Mouse (Mus musculus): ENCODE results near the gene Npepl1.

Gene Npepl1

DNA sequence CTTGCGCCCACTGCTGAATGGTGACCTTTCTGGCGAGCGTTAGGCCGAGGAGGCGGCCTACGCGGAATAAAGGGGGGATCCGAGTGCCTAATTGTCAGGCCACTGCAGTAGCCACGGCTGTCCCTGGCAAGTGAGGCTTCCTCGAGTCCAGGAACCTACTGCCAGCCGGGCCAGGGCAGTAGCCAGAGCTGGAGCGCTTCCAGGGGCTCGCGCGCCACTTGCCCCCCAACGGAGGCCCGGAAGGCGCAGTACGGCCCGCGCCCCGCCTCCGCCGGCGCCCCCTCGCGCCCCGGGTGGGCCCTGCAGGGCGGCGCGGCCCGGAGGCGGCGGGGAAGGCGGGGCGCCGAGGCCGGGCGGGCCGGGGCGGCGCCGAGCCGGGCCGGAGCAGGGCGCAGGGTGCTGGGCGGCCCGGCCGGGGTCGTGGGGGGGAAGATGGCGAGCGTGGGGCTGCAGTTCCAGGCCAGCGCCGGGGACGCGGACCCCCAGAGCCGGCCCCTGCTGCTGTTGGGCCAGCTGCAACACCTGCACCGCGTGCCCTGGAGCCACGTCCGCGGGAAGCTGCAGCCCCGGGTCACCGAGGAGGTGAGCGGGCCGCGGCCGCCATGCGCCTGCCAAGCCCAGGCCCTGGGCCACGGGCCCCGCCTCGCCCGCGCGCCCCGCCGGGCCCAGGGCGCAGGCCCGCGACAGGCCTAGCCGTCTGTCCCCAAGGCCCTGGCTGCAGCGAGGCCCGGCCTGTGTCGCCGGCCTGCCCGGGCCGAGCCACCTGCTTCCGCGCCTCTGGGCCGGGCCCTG lies at the start of gene Npepl1:
TSS of gene Npepl1 (plus strand) at position 359 of the 792 bp plus-strand sequence.
- in situ Hi-C loops (cut with MboI; ENCODE audit: low pct_unique_long_range_greater_than_20kb in 1 of 2, low sequenced_read_pairs in 2 of 2, unreplicated experiment in 1 of 2): loop anchor here in 1 of 2 experiments (10.0 kb wide), 1 partner anchor 175 kb away; the partner anchor contains the start of gene Gnas

- in situ Hi-C loops (cut with MboI; ENCODE audit: low pct_unique_long_range_greater_than_20kb in 1 of 2, low sequenced_read_pairs in 2 of 2, unreplicated experiment in 1 of 2): no loop called here
Measured at GRCm38 (mm10) chr2:174061219-174061618, 48.9 kb upstream of the Npepl1 start.

- in situ Hi-C loops (cut with MboI; ENCODE audit: low pct_unique_long_range_greater_than_20kb in 1 of 2, low sequenced_read_pairs in 2 of 2, unreplicated experiment in 1 of 2): no loop called here
Measured at GRCm38 (mm10) chr2:174063074-174063473, 47.1 kb upstream of the Npepl1 start.

GRCm38 (mm10) chr2:174063527-174064211 lies 46.5 kb upstream of the Npepl1 start:
- in situ Hi-C loops (cut with MboI; ENCODE audit: low pct_unique_long_range_greater_than_20kb in 1 of 2, low sequenced_read_pairs in 2 of 2, unreplicated experiment in 1 of 2): no loop called here

DNA sequence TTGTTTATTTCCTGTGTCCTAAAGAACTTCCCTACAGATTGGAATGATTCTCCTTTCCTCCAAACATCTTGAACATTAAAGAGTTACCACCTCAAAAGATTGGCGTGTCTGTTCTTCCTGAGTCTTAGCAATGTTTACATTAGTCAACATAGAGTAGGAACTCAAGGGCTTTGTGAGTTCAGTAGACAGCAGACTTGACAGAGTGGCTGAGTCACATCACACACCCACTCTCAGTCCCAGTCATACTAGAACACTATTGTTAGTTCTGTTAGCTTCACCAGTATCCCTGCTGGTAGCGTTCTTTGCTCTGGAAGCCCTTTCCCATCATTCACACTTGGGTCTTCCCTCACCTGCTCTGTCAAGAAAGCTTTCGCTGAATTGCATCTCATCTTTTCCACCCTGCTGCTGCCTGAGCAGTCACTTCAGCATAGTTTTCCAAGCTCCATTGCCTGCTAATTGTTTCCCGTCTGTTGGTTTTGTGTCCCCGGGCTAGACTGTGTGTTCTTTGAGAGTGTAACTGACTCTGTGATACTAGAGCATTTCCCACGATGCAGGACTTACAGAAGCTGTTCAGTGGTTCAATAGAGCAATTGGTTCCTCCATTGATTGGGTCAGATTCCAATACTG lies 42.2 kb upstream of the Npepl1 start:
- in situ Hi-C loops (cut with MboI; ENCODE audit: low pct_unique_long_range_greater_than_20kb in 1 of 2, low sequenced_read_pairs in 2 of 2, unreplicated experiment in 1 of 2): no loop called here

GRCm38 (mm10) chr2:174069532-174070049 lies 40.6 kb upstream of the Npepl1 start:
- in situ Hi-C loops (cut with MboI; ENCODE audit: low pct_unique_long_range_greater_than_20kb in 1 of 2, low sequenced_read_pairs in 2 of 2, unreplicated experiment in 1 of 2): no loop called here

GRCm38 (mm10) chr2:174071406-174071805 lies 38.7 kb upstream of the Npepl1 start:
- in situ Hi-C loops (cut with MboI; ENCODE audit: low pct_unique_long_range_greater_than_20kb in 1 of 2, low sequenced_read_pairs in 2 of 2, unreplicated experiment in 1 of 2): no loop called here

DNA sequence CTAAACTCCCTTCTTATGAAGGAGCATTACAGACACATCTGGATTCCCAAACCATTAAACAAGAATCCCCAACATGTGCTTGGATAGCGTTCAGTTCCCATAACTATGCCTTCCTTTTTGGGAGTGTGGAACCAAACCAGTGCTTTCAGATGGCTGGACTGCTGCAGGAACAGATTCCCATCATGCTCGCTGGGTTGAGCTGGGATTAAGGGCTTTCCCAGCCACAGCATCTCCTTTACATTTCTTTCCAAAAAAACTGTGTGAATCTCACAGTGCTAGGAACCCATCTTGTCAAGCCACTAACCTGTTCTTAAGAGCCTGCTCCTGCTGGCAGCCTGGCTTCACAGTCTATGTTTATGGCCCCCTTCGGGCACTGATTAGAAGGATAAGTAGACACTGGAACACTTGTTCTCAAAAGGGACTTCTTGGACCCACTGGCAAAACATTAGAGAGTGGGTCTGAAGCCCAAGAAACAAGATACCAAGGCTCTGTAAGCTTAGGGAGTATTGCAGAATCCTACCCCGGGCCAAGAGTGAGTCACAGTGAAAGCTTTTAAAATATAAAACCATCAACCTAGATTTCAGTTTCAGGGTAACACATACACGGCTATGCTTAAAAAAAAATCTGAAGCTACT lies 36.9 kb upstream of the Npepl1 start:
- in situ Hi-C loops (cut with MboI; ENCODE audit: low pct_unique_long_range_greater_than_20kb in 1 of 2, low sequenced_read_pairs in 2 of 2, unreplicated experiment in 1 of 2): no loop called here

- in situ Hi-C loops (cut with MboI; ENCODE audit: low pct_unique_long_range_greater_than_20kb in 1 of 2, low sequenced_read_pairs in 2 of 2, unreplicated experiment in 1 of 2): no loop called here
Measured at GRCm38 (mm10) chr2:174074621-174075020, 35.5 kb upstream of the Npepl1 start.

GRCm38 (mm10) chr2:174075072-174075570 lies 35.0 kb upstream of the Npepl1 start:
- in situ Hi-C loops (cut with MboI; ENCODE audit: low pct_unique_long_range_greater_than_20kb in 1 of 2, low sequenced_read_pairs in 2 of 2, unreplicated experiment in 1 of 2): no loop called here

DNA sequence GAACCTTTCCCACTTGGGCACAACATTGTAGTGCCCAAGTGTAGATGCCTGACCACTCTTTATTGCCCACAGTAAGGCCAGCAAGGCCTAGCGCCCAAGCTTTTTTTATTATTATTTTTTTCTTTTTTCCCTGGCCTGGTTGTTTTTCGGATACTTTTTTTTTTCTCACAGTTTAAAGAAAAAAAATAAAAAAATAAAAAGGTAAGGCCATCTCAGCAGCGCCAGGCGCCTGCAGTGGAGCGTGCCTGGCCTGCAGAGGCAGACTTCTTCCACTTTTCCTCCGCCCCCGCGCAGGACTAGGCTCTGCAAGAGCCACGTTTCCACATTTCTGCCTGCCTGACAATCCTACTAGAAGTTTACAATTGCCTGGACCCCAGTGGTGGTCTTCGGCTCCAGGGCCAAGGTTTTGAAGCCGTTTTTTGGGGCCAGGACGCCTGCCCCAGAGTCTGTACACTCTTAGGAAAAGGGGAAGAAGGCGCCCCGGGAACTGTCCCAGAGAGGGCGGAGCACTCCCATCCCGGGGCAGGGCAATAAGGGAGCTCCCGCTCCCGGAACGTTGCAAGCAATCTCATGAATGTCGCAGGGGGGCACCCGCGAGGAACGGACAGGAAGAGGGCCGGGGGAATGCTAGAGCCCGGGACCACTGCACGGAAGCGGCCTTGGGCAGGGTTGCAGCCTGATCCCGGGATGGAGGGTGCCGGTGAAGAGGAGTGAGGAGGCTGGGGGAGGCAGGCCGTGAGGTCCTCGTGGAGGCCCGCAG lies 34.3 kb upstream of the Npepl1 start, which contains the start of gene Stx16:
TSS of gene Stx16 (plus strand) at position 636 of the 760 bp plus-strand sequence.
- in situ Hi-C loops (cut with MboI; ENCODE audit: low pct_unique_long_range_greater_than_20kb in 1 of 2, low sequenced_read_pairs in 2 of 2, unreplicated experiment in 1 of 2): no loop called here

GRCm38 (mm10) chr2:174076433-174076824 lies 33.7 kb upstream of the Npepl1 start:
- in situ Hi-C loops (cut with MboI; ENCODE audit: low pct_unique_long_range_greater_than_20kb in 1 of 2, low sequenced_read_pairs in 2 of 2, unreplicated experiment in 1 of 2): no loop called here

DNA sequence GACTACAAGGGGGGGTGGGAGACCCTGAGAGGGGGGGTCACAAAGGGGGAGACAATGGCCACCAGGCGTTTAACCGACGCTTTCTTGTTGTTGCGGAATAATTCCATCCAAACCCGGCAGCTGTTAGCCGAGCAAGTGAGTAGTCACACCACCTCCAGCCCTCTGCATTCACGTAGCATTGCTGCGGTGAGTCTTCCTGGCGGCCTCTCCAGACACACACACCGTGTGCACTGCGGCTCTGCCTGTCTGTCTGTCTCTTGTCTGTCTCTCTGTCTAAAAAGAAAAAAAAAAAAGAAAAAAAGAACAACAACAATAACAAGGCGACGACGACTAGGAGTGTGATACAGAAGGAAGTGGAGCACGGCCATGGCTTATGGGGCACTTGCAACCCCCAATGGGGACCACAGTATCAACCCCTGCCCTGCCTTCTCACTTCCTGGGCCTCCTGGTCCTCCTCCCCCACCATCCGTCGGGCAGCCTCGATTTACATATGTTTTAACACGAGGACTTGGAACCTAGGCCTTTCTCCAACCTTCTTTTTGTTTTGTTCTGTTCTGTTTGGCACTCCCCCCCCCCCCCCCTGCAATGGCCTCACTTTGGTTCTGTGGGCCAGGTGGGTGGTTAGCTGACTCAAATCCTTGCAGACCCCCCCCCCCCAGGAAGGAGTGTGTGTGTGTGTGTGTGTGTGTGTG lies 33.0 kb upstream of the Npepl1 start:
- in situ Hi-C loops (cut with MboI; ENCODE audit: low pct_unique_long_range_greater_than_20kb in 1 of 2, low sequenced_read_pairs in 2 of 2, unreplicated experiment in 1 of 2): no loop called here

DNA sequence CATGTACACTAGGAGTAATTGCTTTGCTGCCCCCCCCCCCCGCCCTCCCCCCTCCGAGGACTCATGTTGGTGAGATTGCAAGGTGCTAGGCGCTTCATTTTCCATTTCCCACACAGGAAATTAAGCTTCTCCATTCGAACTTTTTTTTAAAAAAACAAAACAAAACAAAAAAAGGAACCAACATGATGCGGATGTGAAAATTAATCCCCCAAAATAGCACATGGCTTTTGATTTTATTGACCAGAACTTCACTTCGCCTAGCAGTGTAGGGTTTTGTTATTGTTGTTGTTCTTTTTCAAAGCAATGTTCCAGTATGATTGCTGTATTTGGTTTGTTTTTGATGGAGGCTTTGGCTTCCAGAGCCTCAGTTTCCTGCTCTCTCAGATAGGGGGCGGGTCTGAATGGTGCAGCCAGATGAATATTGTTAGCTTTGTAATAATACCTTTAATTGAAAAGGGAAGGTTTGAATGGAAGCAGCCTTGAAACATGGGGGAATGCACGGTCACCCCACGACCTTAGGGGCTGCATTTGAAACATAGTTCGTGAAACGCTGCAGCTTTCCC lies 32.3 kb upstream of the Npepl1 start:
- in situ Hi-C loops (cut with MboI; ENCODE audit: low pct_unique_long_range_greater_than_20kb in 1 of 2, low sequenced_read_pairs in 2 of 2, unreplicated experiment in 1 of 2): no loop called here

DNA sequence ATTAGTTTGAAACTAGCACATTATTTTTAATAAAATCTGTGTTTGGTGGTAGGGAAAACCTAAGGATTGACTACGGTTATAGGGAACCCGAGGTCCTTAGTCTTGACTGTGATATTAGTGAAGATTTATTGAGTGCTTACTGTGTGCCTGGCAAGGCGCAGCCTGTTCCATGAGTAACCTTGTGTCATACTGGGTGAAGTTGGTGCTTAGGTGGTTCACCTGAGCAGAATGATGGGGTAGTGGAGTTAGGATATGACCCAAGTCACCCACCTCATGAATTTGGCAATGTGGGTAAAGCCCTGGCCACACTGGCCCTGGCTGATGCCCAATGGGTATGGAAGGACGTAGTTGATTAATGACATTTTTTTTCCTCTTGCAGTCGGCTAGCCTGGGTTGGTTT lies 28.3 kb upstream of the Npepl1 start:
- in situ Hi-C loops (cut with MboI; ENCODE audit: low pct_unique_long_range_greater_than_20kb in 1 of 2, low sequenced_read_pairs in 2 of 2, unreplicated experiment in 1 of 2): no loop called here

DNA sequence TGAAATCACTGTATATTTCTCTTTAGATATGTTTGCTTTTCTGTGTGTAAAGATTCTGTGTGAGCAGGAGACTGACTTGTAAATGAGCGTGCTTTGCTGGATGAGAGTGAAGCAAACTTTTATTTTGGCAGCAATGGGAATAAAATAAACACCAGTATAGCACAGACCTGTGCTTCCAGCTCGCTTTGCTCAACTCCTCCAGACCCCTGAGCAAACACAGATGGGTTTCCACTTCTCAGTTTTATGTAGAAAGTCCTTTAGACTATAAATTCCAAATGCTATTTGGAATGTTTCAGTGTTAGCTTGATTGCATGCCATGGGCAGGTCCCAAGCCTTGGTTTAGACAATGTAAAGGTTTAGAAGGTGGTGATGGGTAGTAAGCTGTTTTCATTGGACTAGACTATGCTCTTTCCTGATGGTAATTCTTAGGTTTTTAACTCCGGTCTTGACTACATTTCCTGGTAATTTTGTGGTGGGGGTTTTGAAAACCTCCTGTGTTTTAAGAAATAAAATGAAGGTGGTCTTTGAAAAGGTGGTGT lies 27.7 kb upstream of the Npepl1 start:
- in situ Hi-C loops (cut with MboI; ENCODE audit: low pct_unique_long_range_greater_than_20kb in 1 of 2, low sequenced_read_pairs in 2 of 2, unreplicated experiment in 1 of 2): no loop called here

DNA sequence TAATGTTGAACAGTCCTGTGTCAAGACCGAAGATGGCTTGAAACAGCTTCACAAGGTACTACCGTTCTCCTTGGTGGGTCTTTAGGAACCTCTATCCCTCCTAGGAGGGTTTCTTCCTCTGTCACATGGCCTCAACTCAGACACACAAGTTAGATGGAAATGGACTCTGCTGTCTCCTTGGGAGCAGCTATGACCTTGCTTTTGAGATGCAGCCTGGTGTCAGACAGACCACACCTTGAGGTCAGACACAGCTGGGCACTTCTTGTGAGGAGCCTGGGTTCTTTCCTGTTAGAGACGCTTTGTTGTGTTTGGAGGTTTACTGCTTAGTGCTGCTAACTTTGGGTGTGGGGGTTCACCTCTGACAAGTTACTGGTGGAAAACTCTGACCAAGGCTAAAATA lies 15.1 kb upstream of the Npepl1 start:
- in situ Hi-C loops (cut with MboI; ENCODE audit: low pct_unique_long_range_greater_than_20kb in 1 of 2, low sequenced_read_pairs in 2 of 2, unreplicated experiment in 1 of 2): no loop called here
